Mouse (Mus musculus): ENCODE measurements around the gene St6galnac3.

DNA sequence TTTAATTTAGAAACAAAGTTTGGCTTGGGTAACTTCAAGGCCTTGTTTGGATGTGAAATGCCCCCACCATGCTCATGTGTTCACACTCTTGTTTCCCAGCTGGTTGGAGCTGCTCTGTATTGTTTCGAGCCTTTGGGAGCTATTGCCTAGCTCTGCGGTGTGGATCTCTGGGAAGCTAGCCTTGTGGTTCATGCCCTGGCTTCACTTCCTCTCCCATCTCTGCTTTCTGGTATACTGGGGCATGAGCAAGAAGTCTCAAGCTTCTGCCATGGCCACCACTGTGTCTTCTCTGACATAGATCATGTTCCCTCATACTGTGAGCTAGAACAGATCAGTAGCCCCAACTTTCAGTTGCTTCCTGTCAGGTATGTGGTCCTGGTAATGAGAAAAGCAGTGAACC is 505.6 kb downstream of the St6galnac3 start:
- no peak for TF ChIP-seq POLR2A (IDR thresholded peaks at IDR 0.05; ENCODE audit: borderline replicate concordance, control insufficient read depth, low read depth, low read length)
- no peak for TF ChIP-seq CTCF (IDR thresholded peaks at IDR 0.05; ENCODE audit: control insufficient read depth, insufficient read depth, low read length)

Data from bone marrow, adult 2 months (tissue).